Mouse (Mus musculus) R1 (cell line): ENCODE measurements around the gene Olfr1118.
"Not testable (repeated sequence)": the region's sequence is repeated elsewhere in the genome, so short reads cannot be mapped to it uniquely, and the experiment has no call there.

ENCODE experiments used
- DNase-seq: peaks from one replicate; pipeline ENCODE4 v3.0.0-alpha.2; 2018; ENCODE audit warnings: low read depth, low spot score

The Olfr1118 gene

DNA sequence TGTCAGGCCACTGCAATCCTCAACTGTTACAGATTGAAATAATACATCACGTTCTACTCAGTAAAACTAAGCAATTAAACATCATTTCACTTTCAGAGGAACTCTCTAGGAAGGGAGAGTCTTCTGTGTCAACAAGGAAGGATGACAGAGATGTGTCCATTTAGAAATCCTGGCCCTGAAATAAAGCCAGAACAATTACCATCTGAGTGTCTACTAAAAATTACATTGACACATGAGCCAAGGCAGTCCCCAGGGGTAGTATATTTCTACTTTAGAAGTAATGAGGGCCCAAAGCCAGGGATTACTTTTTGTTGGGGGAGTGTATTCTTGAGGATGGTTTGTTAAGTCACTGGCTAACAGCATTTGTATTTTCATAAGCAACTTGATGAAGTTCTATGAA is at the start of gene Olfr1118:
Gene Olfr1118, plus strand, starts transcription at position 301 of the 400 bp plus-strand sequence.
- DNase-seq, result no peak

DNA sequence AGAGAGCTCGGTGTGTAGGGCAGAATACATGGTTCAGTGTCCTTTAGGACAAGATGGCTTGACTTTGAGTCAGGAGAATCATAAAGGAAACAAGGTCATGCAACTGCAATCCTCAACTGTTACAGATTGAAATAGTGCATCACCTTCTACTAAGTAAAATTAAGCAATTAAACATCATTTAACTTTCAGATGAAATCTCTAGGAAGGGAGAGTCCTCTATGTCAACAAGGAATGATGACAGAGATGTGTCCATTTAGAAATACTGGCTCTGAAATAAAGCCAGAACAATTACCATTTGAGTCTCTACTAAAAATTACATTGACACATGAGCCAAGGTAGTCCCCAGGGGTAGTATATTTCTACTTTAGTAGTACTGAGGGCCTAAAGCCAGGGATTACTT is 40.1 kb upstream of the Olfr1118 start, which contains the start of gene Olfr1116:
Gene Olfr1116, plus strand, starts transcription at position 301 of the 400 bp plus-strand sequence.
- DNase-seq, result no peak

DNA sequence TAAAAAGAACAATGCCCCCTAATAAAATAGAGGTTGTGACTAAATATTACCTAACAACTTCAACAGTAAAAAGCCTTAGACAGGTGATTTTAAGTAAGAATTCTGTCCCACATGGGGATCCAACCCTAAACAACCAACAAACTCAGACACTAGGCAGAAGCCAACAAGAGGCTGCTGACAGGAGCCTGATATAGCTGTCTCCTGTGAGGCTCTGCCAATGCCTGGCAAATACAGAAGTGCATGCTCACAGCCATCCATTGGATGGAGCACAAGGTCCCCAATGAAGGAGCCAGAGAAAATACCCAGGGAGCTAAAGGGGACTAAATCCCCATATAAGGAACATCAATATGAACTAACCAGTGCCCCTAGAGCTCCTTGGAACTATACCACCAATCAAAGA is 13.4 kb upstream of the Olfr1118 start:
- not testable (repeated sequence) for DNase-seq

DNA sequence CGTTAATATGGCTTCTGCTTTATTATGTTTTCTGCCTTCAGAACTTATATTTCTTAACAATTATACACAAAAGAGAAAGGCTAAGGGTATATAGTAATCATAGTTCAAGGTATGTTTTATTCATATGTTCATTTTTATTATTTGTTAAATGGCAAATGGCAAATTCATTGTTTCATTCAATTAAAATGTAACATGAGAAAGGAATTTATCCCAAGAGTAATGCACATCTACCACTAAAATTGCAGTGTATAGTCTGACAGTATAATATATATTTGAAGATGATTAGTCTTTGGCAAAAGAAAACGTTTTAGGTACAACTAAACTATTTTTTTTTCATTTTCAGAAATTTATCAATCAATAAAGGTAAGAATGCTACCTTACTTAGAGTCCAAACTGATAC is 47.1 kb downstream of the Olfr1118 start, which contains the start of gene Olfr1120:
Gene Olfr1120, plus strand, starts transcription at position 301 of the 400 bp plus-strand sequence.
- no peak for DNase-seq

DNA sequence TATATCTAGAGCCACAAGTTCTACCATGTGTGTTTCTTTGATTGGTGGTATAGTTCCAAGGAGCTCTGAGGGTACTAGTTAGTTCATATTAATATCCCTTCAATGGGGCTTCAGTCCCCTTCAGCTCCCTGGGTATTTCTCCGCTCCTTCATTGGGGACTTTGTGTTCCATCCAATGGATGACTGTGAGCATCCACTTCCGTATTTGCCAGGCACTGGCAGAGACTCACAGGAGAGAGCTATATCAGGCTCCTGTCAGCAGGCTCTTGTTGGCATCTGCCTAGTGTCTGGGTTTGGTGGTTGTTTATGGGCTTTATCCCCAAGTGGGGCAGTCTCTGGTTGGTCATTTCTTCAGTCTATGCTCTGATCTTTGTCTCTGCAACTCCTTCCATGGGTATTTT is 52.7 kb downstream of the Olfr1118 start:
- DNase-seq, result not testable (repeated sequence)
